Mouse (Mus musculus) cerebral cortex, adult 2 months (tissue): ENCODE measurements around the gene Tvp23a.

Experiments
- WGBS: fragments of 180-500 bp; shearing (Covaris S2); methylation state at CpG from one replicate; pipeline ENCODE4 v1.1.7; 2018; 5-methylcytosine and 5-hydroxymethylcytosine counted together

The Tvp23a gene

DNA sequence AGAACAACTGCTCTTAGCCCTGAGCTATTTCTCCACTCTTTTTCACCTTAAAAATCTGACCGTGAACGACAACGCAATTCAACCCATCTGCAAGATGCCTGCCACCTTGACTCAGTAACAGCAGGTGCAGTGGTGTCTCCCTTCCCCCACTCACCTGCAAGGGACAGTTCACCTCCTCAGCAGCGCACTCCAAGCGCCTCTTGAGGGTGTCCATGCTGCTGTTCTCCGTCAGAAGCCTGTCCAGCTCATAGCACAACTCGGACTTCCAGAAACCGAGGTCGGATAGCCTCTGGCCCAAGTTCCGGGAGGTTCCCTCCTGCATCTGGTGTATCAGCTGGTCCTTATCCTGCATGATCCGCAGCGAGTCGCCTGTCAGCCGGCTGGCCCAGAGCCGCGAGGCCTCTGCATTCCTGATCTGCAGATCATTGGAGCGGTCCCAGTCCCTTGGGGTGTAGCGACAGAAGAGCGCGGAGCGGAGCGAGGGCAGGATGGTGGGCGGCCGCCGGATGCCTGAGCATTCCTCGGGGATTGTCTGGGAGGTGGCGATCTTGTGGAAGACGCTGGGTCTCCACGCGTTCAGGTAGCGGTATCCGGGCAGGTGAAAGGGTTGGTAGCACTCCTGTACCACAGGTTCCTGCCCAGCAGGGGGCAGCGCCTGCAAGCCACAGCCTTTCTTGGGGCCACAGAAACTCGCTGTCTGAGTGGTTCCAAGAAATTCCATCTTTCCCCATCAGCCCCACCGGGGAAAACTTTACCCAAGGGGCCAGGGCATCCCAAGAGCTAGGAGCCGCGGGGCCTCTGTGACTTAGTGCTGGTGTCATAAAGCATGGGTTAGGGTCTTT, 52.2 kb downstream of the Tvp23a start, which contains the start of gene Tekt5:
TSS of gene Tekt5 (minus strand) at position 792 of the 842 bp plus-strand sequence.
- 11% methylated on average over 37 of the region's 37 CpGs for WGBS

- WGBS: 84% methylated on average over 9 of the region's 9 CpGs
These were observed 54.6 kb downstream of the Tvp23a start for GRCm38 (mm10) chr16:10392587-10392986.

- 94% methylated on average over 6 of the region's 6 CpGs for WGBS
These were observed 58.4 kb downstream of the Tvp23a start for GRCm38 (mm10) chr16:10388634-10389365.

- 84% methylated on average over 12 of the region's 12 CpGs for WGBS
These were observed 61.9 kb downstream of the Tvp23a start for GRCm38 (mm10) chr16:10385261-10385660.

DNA sequence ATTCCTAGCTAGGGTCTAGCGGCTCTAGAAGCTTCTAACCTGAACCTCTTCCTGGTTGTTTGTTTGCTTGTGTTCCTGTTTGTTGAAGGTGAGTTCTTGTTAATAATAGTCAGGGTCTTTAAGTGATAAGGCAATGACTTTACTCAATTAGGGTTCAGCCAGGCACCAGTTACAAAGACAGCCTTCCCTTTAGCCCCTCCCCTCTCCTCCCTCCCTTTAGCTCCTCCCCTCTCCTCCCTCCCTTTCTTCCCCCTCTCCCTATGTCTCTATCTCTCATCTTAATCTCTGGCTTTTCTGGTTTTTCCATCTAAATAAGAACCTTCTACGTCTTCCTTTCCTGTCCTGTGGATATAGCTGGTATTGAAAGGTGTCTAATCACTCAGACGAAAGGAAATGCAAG, 62.6 kb downstream of the Tvp23a start:
- WGBS: 87% methylated on average over 3 of the region's 3 CpGs

DNA sequence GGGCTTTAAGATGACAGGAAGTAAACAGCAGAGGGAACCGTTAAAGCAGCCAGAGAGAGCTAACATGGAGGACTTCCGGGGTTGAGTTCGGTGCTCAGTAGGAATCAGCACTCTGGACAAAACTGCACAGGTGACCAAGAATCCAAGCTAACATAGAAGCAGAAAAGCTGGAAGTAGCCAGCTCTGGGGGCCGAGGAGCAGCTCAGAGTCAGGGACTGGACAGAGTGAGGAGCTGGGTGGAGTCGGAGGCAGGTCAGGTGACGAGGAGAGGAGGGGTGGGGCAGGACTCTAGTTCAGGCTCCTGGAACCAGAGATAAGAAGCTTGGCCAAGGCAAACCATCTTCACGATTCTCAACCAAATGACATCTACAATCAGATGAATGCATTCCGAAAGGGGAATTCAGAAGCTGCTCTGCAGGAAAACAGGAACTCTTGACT, 63.1 kb downstream of the Tvp23a start:
- 59% methylated on average over 8 of the region's 8 CpGs for WGBS

- 63% methylated on average over 2 of the region's 2 CpGs for WGBS
These were observed 67.6 kb downstream of the Tvp23a start for GRCm38 (mm10) chr16:10379531-10379930.

DNA sequence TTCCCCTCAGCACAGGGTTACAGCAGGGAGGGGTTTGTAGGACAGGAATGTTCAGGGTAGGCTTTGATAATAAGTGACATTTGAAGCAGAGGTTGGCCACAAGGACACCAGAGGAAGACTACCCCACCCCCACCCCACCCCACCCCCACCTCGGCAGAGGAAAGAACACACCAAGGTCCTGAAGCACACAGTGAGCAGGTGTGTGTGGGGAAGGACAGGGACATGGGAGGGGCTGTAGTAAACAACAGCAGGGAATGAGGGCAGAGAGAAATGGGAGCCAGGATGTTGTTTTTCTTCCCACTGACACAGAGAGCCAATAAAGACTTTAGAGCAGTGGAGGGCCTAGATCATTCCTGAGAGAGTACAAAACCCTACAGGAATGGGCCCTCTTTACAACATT, 69.9 kb downstream of the Tvp23a start:
- WGBS: 70% methylated on average over 1 of the region's 1 CpGs

- WGBS: 32% methylated on average over 13 of the region's 13 CpGs
These were observed 72.7 kb downstream of the Tvp23a start for GRCm38 (mm10) chr16:10374254-10375011.

- 79% methylated on average over 4 of the region's 4 CpGs for WGBS
These were observed 74.8 kb downstream of the Tvp23a start for GRCm38 (mm10) chr16:10372372-10372771.
